Mouse (Mus musculus) CD4-positive, CD25-positive, alpha-beta regulatory T cell, adult 4 months (primary cell): ENCODE results near the gene Acad9. TPM values are rescaled to one million over a fixed set of nuclear protein-coding genes. Genes with fewer than 3 reads are reported as not detected.

Experiments
- ATAC-seq: one replicate; pipeline ENCODE4 v1.8.0; 2017
- polyA plus RNA-seq, 2 experiments: library from polyadenylated mRNA; unstranded; fragments of 100-300 nt; shearing (Covaris generic); gene quantifications; one replicate each; pipeline ENCODE4 v1.2.1; 2017

Gene Acad9
- polyA plus RNA-seq: 10 to 100 TPM; 41.6 to 42.2 TPM

GRCm38 (mm10) chr3:36065843-36066651, at the start of gene Acad9:
Gene Acad9, plus strand, starts transcription at chr3:36065979.
- peak; percentile 93 for ATAC-seq

GRCm38 (mm10) chr3:36025732-36026131, 40.0 kb upstream of the Acad9 start:
- no peak for ATAC-seq

GRCm38 (mm10) chr3:36029993-36030392, 35.8 kb upstream of the Acad9 start:
- no peak for ATAC-seq

GRCm38 (mm10) chr3:36031740-36032510, 33.9 kb upstream of the Acad9 start:
- no peak for ATAC-seq

DNA sequence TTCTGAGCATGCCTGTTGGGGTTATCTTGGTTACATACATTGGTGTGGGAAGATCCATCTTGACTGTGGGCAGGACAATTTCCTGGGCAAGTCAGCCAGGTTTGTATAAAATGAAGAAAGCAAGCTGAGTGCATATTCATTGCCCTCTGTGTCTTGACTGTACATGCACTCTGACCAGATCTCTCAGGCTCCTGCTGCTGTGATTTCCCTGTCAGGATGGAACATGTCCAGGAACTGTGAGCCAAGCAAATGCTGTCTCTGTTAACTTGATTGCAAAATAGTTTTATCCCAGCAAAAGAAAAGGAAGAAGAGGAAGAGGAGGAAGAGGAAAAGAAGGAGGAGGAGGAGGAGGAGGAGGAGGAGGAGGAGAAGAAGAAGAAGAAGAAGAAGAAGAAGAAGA, 21.3 kb upstream of the Acad9 start:
- no peak for ATAC-seq

DNA sequence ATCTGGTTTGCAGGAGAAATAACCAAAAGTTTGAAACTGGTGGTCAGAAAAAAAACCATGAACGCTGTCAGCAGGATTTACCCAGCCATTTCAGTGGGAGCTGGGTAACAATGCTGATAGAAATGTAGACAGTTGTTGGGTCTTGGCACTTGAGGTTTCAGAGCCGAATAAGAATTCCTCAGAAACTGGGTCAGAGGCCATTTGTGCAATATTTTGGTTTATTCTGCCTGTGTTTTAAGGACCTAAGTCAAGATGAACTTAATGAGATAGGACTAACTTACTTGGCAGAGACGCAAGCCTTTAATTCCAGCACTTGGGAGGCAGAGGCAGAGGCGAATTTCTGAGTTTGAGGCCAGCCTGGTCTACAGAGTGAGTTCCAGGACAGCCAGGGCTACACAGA, 20.7 kb upstream of the Acad9 start:
- no peak for ATAC-seq

DNA sequence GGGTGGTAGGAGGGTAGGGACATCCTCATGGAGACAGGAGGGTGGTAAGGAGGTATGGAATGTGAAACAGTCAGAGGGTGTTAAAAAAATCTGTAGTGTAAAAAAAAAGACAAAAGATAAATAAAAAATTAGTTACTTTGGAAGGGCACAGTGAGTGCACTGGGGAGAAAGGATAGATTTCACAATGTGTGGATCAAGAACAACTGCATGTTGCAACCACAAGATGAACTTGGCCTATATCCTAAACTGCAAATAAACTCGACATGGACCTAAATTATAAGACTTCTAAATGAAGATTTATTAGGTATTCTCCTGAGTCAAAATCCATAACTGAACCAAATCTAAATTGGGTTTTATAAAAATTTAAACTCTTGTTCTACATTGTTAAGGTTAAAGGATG, 16.7 kb upstream of the Acad9 start:
- no peak for ATAC-seq

- ATAC-seq: no peak
Measured at GRCm38 (mm10) chr3:36053447-36053846, 12.3 kb upstream of the Acad9 start, which contains the start of gene Ccdc144b. Gene Ccdc144b, minus strand, starts transcription at chr3:36053547.

DNA sequence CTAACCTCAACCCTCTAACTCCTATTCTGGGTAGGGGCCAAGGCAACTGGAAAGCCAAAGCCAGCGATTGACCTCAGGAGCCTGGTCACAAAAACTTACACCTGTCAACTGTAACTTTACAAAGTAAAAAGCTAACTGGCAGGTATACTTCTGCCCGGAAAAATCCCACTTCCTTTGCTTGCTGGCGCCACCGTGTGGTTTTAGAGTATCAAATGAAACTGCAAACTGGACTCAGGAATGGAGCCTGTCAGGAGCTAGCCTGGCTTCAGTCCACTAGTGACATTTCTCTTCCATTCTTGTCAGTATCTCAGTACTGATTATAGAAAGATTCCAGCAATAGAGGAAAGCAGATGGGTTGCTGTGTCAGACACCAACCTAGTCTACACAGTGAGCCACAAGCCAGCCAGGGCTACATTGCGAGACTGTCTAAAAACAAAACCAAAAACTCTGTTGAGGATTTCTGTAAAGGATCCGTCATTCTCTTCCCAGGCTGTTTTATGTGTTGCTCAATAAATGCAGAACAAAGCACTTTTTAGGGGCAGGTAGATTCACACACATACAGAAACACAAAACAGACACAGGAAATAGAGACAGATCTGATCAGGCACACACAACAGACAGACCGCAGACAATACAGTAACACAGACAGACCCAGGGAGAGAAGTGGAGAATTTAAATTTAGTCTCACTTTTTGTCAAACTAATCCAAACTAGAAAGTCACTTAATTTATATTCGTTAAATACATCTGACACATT, 5.5 kb upstream of the Acad9 start:
- peak; percentile 78 for ATAC-seq

- ATAC-seq: peak; percentile 31
Measured at GRCm38 (mm10) chr3:36064592-36065061, 1.2 kb upstream of the Acad9 start.

DNA sequence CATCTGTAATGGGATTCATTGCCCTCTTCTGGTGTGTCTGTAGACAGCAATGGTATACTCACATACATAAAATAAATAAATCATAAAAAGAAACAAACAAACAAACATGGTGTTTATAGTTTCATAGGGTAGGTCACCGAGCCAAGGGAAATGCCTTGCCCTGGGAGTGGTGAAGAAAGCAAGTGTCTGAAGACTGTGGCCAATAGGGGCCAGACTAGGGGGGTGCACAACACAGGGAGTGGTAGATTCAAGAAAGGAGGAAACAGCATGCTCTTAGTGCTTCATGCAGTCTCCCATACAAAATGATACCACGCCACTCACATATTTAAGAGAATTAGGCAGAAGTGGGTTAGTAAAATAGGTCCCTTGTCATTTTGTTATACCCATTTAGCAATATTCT, 613 bp upstream of the Acad9 start:
- no peak for ATAC-seq

- no peak for ATAC-seq
Measured at GRCm38 (mm10) chr3:36067731-36068130, 2.0 kb downstream of the Acad9 start.

- no peak for ATAC-seq
Measured at GRCm38 (mm10) chr3:36070436-36070835, 4.7 kb downstream of the Acad9 start.

DNA sequence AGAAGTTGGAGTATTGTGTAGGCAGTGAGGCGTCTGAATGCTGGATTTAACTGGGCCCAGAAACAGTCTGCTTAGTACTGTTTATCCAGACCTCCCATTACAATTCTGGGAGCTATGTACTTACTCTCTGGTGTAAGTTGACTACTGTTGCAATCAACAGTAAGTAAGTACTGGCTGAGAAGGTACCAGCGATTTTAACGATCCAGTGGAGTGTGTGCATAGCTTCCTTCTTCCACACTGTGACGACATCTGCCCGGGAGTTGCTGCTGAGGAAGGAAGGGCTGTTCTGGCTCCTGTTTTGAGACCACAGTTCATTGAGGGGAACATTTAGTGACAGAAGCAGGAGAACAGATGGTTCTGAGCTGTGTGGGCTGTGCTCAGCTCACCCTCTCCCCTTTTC, 5.3 kb downstream of the Acad9 start:
- no peak for ATAC-seq

DNA sequence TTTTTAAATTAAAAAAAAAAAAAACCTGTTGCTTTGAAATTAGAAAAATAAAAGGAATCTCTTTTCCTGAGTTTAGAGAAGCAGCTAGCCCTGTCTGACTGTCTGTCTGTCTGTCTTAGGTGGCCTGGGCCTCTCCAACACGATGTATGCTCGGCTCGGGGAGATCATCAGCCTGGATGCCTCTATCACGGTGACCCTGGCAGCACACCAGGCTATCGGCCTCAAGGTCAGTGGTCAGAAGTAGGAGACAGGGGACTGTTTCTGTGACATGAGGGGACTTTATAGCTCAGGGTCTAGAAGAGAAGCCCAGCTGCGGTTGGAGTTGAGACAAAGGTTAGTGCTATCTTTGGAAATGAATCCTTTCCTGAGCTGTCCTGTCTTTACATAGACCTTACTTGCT, 8.5 kb downstream of the Acad9 start:
- no peak for ATAC-seq

DNA sequence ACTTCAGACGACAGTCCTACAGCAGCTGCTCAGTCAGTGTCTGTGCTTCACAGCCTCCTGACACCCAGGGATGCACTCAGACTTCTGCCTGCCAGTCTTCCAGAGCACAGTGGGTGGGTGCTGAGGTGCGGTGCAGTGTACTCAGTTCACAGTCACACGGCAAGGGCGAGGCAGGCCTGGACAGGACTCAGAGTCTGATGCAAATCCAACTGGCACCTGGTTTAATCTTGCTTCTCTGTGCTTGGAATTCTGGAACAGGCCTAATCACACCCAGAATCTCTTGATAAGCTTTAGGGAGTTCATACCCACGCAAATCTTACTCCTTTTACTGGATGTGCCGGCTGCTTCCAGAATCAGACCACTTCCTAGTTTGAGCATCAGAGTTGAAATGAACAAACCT, 9.7 kb downstream of the Acad9 start:
- no peak for ATAC-seq

- no peak for ATAC-seq
Measured at GRCm38 (mm10) chr3:36077386-36077785, 11.6 kb downstream of the Acad9 start.

DNA sequence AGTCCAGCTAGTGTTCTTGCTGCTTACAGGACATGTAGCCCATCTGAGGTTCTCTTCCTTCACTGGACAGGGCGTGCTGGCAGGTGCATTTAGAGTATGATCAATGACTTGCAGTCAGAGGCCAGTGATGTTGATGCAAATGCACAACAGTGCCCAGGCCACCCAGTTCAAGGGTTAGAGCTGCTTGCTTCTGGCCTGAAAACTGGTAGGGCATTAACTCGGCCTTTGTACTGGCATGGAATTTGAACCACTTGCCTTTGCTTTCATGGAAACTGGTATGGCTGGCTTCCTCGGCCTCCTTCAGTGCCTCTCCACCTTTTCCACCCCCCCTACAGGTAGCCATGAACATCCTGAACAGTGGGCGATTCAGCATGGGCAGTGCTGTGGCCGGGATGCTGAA, 14.1 kb downstream of the Acad9 start:
- no peak for ATAC-seq

GRCm38 (mm10) chr3:36080741-36081140, 15.0 kb downstream of the Acad9 start:
- no peak for ATAC-seq

- no peak for ATAC-seq
Measured at GRCm38 (mm10) chr3:36082843-36083242, 17.1 kb downstream of the Acad9 start.

GRCm38 (mm10) chr3:36083381-36083780, 17.6 kb downstream of the Acad9 start:
- no peak for ATAC-seq

DNA sequence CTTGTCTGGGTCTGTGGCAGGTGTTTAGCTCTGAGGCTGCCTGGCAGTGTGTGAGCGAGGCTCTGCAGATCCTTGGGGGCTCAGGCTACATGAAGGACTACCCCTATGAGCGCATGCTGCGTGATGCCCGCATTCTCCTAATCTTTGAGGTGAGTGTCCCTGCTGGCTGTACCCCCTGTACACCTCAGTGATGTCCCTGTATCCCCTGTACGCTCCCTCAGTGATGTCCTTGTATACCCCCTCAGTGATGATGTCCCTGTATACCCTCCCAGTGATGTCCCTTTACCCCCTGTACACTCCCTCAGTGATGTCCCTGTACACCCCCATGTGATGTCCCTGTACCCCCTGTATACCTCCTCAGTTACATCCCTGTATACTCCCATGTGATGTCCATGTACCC, 19.6 kb downstream of the Acad9 start:
- ATAC-seq: no peak

- ATAC-seq: no peak
Measured at GRCm38 (mm10) chr3:36087591-36087990, 21.8 kb downstream of the Acad9 start.
